8 mouse cellular contexts compared by ENCODE assay signal in the genomic region with DNA sequence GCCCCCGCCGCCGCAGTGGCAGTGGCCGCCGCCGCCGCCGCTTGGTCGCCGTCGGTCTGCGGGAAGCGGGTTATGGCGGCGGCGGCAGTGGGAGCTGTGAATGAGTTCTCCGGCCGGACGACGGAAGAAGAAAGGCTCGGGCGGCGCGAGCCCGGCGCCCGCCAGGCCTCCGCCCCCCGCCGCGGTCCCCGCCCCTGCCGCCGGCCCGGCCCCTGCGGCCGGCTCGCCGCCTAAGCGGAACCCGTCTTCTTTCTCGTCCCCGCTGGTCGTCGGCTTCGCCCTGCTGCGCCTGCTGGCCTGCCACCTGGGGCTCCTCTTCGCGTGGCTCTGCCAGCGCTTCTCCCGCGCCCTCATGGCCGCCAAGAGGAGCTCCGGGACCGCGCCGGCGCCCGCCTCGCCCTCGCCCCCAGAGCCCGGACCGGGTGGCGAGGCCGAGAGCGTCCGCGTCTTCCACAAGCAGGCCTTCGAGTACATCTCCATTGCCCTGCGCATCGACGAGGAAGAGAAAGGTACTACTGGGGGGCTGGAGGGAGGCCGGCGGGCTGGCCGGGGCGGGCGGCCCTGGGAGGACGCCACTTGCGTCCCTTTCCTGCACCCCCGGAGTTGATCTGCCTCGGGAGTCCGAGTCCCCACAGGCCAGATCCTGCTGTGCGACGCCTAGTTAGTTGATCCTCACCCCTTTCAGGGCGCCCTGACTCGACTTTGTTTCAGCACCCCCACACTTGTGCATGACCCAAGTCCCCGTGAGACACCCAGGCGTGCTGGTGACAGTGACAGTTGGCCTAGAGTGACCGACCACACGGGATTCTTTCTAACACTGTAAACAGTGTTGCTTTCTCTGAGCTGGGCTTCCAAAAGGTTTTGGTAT. TPM values are rescaled to one million over a fixed set of nuclear protein-coding genes. Genes with fewer than 3 reads are reported as not detected.
DNase-seq lines count a peak whose midpoint lies in the region; ATAC-seq and TF ChIP-seq lines count a peak whose summit lies in the region.

A gene (plus strand): TSS at position 51 of the 868 bp plus-strand sequence.

- TF ChIP-seq POLR2A in limb, embryonic 14.5 days (IDR thresholded peaks at IDR 0.05; ENCODE audit: borderline replicate concordance, extremely low read depth, insufficient read depth, insufficient read length) = no peak

- ATAC-seq in embryonic facial prominence, embryonic 11.5 days (replicated peaks; ENCODE audit: insufficient number of reproducible peaks, low FRiP score, low TSS enrichment, low read depth) = peak; percentile 73
- ATAC-seq in limb, embryonic 14.5 days (ENCODE audit: low FRiP score, low read depth) = peak; percentile 85
- ATAC-seq in midbrain, embryonic 15.5 days (replicated peaks) = peak; percentile 75

- H3K9ac ChIP-seq in embryonic facial prominence, embryonic 11.5 days (replicated peaks; ENCODE audit: low read length) = peak within 1 kb of the TSS; percentile 97
- H3K9ac ChIP-seq in limb, embryonic 14.5 days (ENCODE audit: low read depth, low read length, severe bottlenecking) = peak within 1 kb of the TSS; percentile 90
- H3K9ac ChIP-seq in midbrain, embryonic 15.5 days = peak within 1 kb of the TSS; percentile 99

- peak within 1 kb of the TSS; percentile 75 for H3K4me2 ChIP-seq in embryonic facial prominence, embryonic 11.5 days (ENCODE audit: low read depth, low read length)
- peak within 1 kb of the TSS; percentile 79 for H3K4me2 ChIP-seq in limb, embryonic 14.5 days (replicated peaks; ENCODE audit: low read depth, low read length, severe bottlenecking)
- H3K4me2 ChIP-seq in midbrain, embryonic 15.5 days = peak within 1 kb of the TSS; percentile 55

- H3K4me1 ChIP-seq in embryonic facial prominence, embryonic 11.5 days (ENCODE audit: control insufficient read depth, insufficient read depth, low read length) = no peaks in the 10 kb centered on the region
- peaks cover 12% of the 10 kb centered on the region for H3K4me1 ChIP-seq in limb, embryonic 14.5 days (ENCODE audit: control insufficient read depth, insufficient read depth, low read length)
- peaks cover 43% of the 10 kb centered on the region for H3K4me1 ChIP-seq in midbrain, embryonic 15.5 days

- H3K4me3 ChIP-seq in embryonic facial prominence, embryonic 11.5 days (ENCODE audit: low read depth, low read length) = peak within 1 kb of the TSS; percentile 98
- peak within 1 kb of the TSS; percentile 95 for H3K4me3 ChIP-seq in limb, embryonic 14.5 days (replicated peaks; ENCODE audit: low read length)
- peak within 1 kb of the TSS; percentile 100 for H3K4me3 ChIP-seq in midbrain, embryonic 15.5 days

- WGBS in embryonic facial prominence, embryonic 11.5 days = under 1% methylated on average over 51 of the region's 90 CpGs
- under 1% methylated on average over 37 of the region's 90 CpGs for WGBS in limb, embryonic 14.5 days
- WGBS in midbrain, embryonic 15.5 days = under 1% methylated on average over 84 of the region's 90 CpGs

- H3K36me3 ChIP-seq in embryonic facial prominence, embryonic 11.5 days (replicated peaks; ENCODE audit: control insufficient read depth, insufficient read depth, low read depth, low read length) = no peaks in the 10 kb centered on the region
- no peaks in the 10 kb centered on the region for H3K36me3 ChIP-seq in limb, embryonic 14.5 days (ENCODE audit: control insufficient read depth, insufficient read depth, low read length)
- H3K36me3 ChIP-seq in midbrain, embryonic 15.5 days (replicated peaks) = no peaks in the 10 kb centered on the region

- H3K9me3 ChIP-seq in embryonic facial prominence, embryonic 11.5 days (replicated peaks; ENCODE audit: control insufficient read depth, low read length) = no peaks in the 10 kb centered on the region
- no peaks in the 10 kb centered on the region for H3K9me3 ChIP-seq in limb, embryonic 14.5 days (ENCODE audit: control insufficient read depth, low read length)
- no peaks in the 10 kb centered on the region for H3K9me3 ChIP-seq in midbrain, embryonic 15.5 days

- no peaks in the 10 kb centered on the region for H3K27me3 ChIP-seq in embryonic facial prominence, embryonic 11.5 days (ENCODE audit: control insufficient read depth, insufficient read depth, low read length)
- H3K27me3 ChIP-seq in limb, embryonic 14.5 days (ENCODE audit: control insufficient read depth, insufficient read depth, low read length) = no peaks in the 10 kb centered on the region
- no peaks in the 10 kb centered on the region for H3K27me3 ChIP-seq in midbrain, embryonic 15.5 days (replicated peaks)

- peak within 1 kb of the TSS; percentile 93 for H3K27ac ChIP-seq in embryonic facial prominence, embryonic 11.5 days (replicated peaks; ENCODE audit: low read depth, low read length)
- peak within 1 kb of the TSS; percentile 95 for H3K27ac ChIP-seq in limb, embryonic 14.5 days (replicated peaks; ENCODE audit: low read depth, low read length)
- H3K27ac ChIP-seq in midbrain, embryonic 15.5 days = peak within 1 kb of the TSS; percentile 98

- DNase-seq in layer of hippocampus, adult 11-12 months (ENCODE audit: low spot score) = peak; percentile 59
- DNase-seq in layer of hippocampus, adult 9-10 months (ENCODE audit: low spot score) = no peak
- DNase-seq in embryonic facial prominence, embryonic 11.5 days (ENCODE audit: low spot score) = peak; percentile 69
- DNase-seq in heart, adult 11 months = peak; percentile 98
- peak; percentile 70 for DNase-seq in kidney, adult 11 months
- peak; percentile 55 for DNase-seq in limb, embryonic 14.5 days (ENCODE audit: low spot score)
- DNase-seq in spleen, adult 12 weeks (ENCODE audit: low spot score) = peak; percentile 69

RNA-seq across cellular contexts. Expression of the gene that starts here (rescaled TPM):
- polyA plus RNA-seq in embryonic facial prominence, embryonic 11.5 days (2014; fragmentation: Nextera tagmentation; extraction: Ambion mirVana) = 34.1 and 41.3 TPM in 2 replicates
- polyA plus RNA-seq in limb, embryonic 14.5 days (2012; rRNA removed) = 23.7 and 24.0 TPM in 2 replicates
- 28.3 and 32.4 TPM in 2 replicates for polyA plus RNA-seq in limb, embryonic 14.5 days (2014; fragmentation: Nextera tagmentation; extraction: Ambion mirVana)
- polyA plus RNA-seq in midbrain, embryonic 15.5 days (2015; fragmentation: Nextera tagmentation; extraction: Ambion mirVana) = 37.6 and 38.4 TPM in 2 replicates
